Mouse (Mus musculus) heart, embryonic 10.5 days (tissue): ENCODE measurements at regions not wholly inside any gene's neighbourhood (a gene's known extent, or its start where the extent isn't known, plus 50 kb on each side); places are given as distances from the start of the nearest gene placed in this dataset.
A peak's percentile ranks its signal among the peaks of the same experiment; 100 is the strongest.
"Not testable (repeated sequence)": the region's sequence is repeated elsewhere in the genome, so short reads cannot be mapped to it uniquely, and the experiment has no call there.

Experiments
- DNase-seq: peaks from one replicate; pipeline ENCODE4 v3.0.0-alpha.2; 2017; ENCODE audit warnings: low spot score
- H3K27ac ChIP-seq: fragments of 300-500 bp; sonication (generic); 2 replicates; pipeline ENCODE4 v1.5.1; 2016; ENCODE audit warnings: mild to moderate bottlenecking
- H3K27me3 ChIP-seq: fragments of 300-500 bp; sonication (generic); 2 replicates; pipeline ENCODE4 v1.6.1; 2016; ENCODE audit warnings: mild to moderate bottlenecking; ENCODE audit not compliant: poor library complexity, insufficient read depth, severe bottlenecking
- H3K36me3 ChIP-seq: fragments of 300-500 bp; sonication (generic); 2 replicates; pipeline ENCODE4 v1.6.1; 2016; ENCODE audit warnings: mild to moderate bottlenecking, moderate library complexity
- H3K4me1 ChIP-seq: fragments of 300-500 bp; sonication (generic); 2 replicates; pipeline ENCODE4 v1.6.1; 2016; ENCODE audit warnings: mild to moderate bottlenecking
- H3K4me3 ChIP-seq: fragments of 300-500 bp; sonication (generic); 2 replicates; pipeline ENCODE4 v1.5.1; 2016; ENCODE audit warnings: mild to moderate bottlenecking, moderate library complexity
- H3K9me3 ChIP-seq: fragments of 300-500 bp; sonication (generic); 2 replicates; pipeline ENCODE4 v1.6.1; 2016; ENCODE audit warnings: mild to moderate bottlenecking, moderate library complexity
- WGBS: fragments of 180-500 bp; shearing (Covaris S2); methylation state at CpG from one replicate; pipeline ENCODE4 v1.1.7; 2016; 5-methylcytosine and 5-hydroxymethylcytosine counted together

- H3K27ac ChIP-seq = no peak overlapping the region
- 69% methylated on average over 16 of the region's 19 CpGs for WGBS
Measured at GRCm38 (mm10) chr7:139323026-139323425, 65.9 kb upstream of the Inpp5a start.

GRCm38 (mm10) chr7:139327030-139327429 lies 61.9 kb upstream of the Inpp5a start:
- H3K9me3 ChIP-seq = no peaks in the 10 kb centered on the region
- H3K36me3 ChIP-seq = no peaks in the 10 kb centered on the region
- peak overlapping the region; percentile 72 for H3K27ac ChIP-seq
- 39% methylated on average over 1 of the region's 1 CpGs for WGBS
- 0 out of 2 replicates have a peak, but pooled peaks cover 7% of the 10 kb centered on the region for H3K27me3 ChIP-seq
- peaks cover 26% of the 10 kb centered on the region for H3K4me1 ChIP-seq
- DNase-seq = no peak
- H3K4me3 ChIP-seq = no peak overlapping the region

More at GRCm38 (mm10) chr7:139323026-139323425, 65.9 kb upstream of the Inpp5a start:
- Histone ChIP-seq H3K9me3 (no peaks in the 10 kb centered on the region), H3K4me3 (no peak overlapping the region), H3K36me3 (no peaks in the 10 kb centered on the region), H3K4me1 (peaks cover 44% of the 10 kb centered on the region), H3K27me3 (no peaks in the 10 kb centered on the region)
- no peak for DNase-seq

GRCm38 (mm10) chr7:139332791-139333190 lies 56.1 kb upstream of the Inpp5a start:
- 0 out of 2 replicates have a peak, but pooled peaks cover 7% of the 10 kb centered on the region for H3K27me3 ChIP-seq
- no peaks in the 10 kb centered on the region for H3K36me3 ChIP-seq
- peaks cover 9% of the 10 kb centered on the region for H3K4me1 ChIP-seq
- 69% methylated on average over 6 of the region's 6 CpGs for WGBS
- H3K9me3 ChIP-seq = no peaks in the 10 kb centered on the region
- no peak overlapping the region for H3K4me3 ChIP-seq
- no peak for DNase-seq
- H3K27ac ChIP-seq = no peak overlapping the region

- H3K27me3 ChIP-seq, H3K27ac ChIP-seq, H3K4me3 ChIP-seq, H3K9me3 ChIP-seq, H3K36me3 ChIP-seq, DNase-seq: not testable (repeated sequence)
- 81% methylated on average over 2 of the region's 2 CpGs for WGBS
- H3K4me1 ChIP-seq = peaks cover 16% of the 10 kb centered on the region
Measured at GRCm38 (mm10) chr7:139337998-139338397, 50.9 kb upstream of the Inpp5a start.
